Mouse (Mus musculus) kidney, postnatal 25 days (tissue): Measurements from ENCODE around the gene Olfr181.

Source experiments
- DNase-seq, 2 experiments: peaks; one replicate each; pipeline ENCODE4 v3.0.0; 2021; ENCODE audit warnings: mixed read lengths in 2 of 2

The Olfr181 gene

DNA sequence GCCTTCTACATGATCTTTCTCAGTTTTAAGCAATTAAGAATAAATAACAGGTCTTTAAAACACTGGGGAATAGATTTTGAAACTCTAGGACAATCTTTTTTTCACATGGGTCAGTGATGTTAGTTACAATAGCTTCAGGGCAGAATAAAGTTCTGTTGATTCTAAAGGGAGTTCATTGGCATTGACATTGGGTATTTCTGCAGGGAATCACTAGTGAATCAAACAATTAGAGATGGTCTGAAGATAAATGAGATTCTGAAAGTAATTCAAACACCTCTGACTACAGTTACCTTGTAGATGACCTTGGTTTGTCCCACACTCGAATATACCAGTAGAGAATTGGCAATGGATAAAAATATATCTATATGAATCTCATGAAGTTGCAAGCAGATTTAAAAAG is at the start of gene Olfr181:
Gene Olfr181, minus strand, starts transcription at position 101 of the 400 bp plus-strand sequence.
- no peak for DNase-seq

DNA sequence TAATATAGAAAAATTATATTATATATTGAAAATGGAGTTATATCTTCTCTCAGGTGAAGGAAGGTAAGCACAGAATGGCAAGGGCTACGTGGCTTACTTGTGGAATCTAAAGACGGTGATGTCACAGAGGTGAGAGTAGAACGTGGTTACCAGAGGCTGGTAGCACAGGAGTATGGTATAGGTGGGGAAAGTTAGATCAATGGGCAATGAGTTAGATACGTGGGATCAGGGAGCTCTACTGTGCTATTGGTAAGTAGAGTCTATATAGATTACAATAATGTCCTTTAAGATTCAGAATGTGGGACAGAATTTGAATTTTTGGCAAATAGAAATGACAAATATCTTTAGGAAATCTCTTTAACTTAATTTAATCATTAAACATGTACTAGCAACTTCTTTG is 737 bp upstream of the Olfr181 start, which contains the start of gene Olfr180:
Gene Olfr180, minus strand, starts transcription at position 101 of the 400 bp plus-strand sequence.
- no peak for DNase-seq

DNA sequence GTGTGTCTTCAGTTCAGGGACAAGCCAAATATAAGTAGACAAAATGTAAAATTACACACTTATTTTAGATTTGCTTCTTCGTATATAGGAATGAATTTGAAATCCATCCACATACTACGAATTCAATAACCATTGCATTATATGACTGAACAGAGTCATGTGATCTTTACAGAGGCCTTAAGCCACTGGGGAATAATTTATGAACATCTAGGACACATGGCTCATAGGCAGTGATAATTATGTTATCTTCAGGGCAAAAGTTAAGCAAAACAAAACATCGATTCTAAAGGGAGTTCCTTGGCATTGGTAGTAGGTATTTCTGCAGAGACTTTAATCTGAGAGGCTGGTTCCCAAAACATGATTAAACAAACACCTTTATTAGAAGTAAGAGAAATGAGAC is 36.6 kb downstream of the Olfr181 start, which contains the start of gene Olfr178:
Gene Olfr178, minus strand, starts transcription at position 101 of the 400 bp plus-strand sequence.
- no peak for DNase-seq

DNA sequence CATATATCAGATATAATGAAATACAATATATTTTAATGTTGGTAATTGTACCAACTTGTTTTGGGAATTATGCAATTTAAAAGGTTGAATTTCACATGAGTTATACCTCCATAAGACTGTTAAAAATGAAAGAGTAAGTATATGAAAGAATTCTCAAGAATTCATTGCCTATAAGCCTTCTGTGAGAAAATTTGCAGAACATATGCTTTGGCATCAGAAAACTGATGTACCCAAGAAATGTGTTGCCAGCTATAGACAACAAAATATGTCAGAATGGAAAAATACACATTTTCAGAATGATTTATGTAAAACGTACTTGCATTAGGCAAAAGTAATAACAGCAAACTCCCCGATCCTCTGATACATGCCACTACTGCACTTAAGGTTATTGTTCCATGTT is 44.1 kb downstream of the Olfr181 start:
- DNase-seq = no peak
